Mouse (Mus musculus): Measurements from ENCODE around the gene Ttc7.
A peak's percentile ranks its signal among the peaks of the same experiment; 100 is the strongest.

The Ttc7 gene

GRCm38 (mm10) chr17:87314530-87314946, 31.9 kb downstream of the Ttc7 start:
- no peak for DNase-seq (ENCODE audit: low spot score in 2 of 2)

DNA sequence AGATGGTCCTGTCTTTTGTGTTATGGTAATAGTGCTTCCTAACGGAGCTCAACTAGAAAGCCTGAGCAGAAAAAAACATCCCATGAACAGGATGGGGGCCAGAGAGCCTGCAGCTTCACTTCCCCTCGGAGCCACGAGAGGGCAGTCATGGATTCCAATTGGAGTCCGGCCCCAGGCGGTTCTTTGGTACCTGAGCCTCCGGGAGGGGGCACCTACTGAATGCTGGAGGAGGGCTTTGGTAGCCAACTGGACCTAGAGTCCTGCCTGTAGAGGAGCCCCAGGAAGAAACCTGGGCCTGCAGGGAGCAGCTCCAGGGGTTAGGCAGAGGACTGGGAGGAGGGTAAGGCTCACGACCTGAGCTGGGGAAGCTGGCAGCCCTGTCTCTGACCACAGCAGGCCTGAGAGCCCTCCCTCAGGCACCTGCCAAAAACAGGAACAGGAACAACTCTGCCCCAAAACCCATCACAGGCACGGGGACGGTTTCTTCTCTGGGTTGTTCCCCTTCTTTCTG, 32.4 kb downstream of the Ttc7 start:
- DNase-seq (ENCODE audit: low spot score in 2 of 2), result peak; percentile 88 to 90

DNA sequence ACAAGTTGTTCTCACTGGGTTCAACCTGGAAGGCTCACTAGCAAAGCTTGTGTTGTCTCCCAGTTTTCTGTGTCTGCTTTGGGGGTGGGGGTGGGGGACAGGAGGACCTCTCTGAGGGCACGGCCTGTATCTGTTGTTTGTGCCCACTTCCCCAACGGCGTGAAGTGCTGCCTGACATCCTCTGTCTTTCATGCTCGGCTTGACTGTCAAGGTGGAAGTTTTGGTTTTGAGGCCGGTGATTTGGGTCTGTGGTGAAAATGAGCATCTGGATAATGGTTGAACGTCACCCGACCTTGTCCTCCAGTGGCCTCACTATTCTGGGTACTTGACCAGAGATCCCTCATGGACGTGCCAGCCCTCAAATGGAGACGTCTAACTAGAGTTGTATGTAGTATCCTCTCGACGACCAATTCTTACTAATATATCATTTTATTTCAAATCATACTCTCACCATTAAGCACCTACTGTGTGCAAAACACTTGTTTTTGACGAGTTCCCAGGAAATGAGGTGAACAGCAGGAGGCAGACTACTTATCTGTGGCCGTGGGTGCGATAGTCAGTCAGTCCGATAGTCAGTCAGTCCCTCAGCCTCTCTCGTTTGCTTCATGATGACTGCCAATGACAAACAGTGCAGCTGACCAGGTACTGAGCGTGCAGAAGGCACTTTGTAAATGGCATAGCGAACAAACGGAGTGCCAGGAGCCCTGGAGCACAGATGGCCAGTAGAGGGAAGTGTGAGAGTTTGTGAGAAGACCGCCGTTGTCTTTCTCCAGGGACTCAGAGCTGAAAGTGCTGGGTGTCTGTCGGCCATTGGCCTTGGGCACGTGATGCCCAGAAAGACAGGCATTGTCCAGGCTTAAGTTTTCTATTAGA, 33.4 kb downstream of the Ttc7 start:
- DNase-seq (ENCODE audit: low spot score in 2 of 2), result no peak

GRCm38 (mm10) chr17:87317271-87317670, 34.6 kb downstream of the Ttc7 start:
- DNase-seq (ENCODE audit: low spot score in 2 of 2), result no peak

DNA sequence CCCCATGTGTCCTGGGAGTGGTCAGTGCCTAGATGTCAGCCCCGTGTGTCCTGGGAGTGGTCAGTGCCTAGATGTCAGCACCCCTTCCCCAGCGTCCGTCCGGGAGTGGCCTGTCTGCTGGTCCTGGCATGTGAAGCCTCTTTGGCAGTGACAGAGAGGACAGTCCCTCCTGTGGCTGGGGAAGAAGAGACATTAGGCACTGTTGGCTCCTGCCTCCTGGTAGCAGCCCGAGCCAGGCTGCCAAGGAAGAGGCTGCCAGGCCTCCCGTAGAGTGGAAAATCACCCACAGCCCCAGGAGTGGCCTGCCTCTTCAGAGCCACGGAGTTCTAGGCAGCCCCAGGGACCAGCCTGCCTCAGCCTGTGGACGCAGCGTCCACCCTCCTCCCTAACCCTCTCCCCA, 35.3 kb downstream of the Ttc7 start:
- no peak for DNase-seq (ENCODE audit: low spot score in 2 of 2)

- DNase-seq (ENCODE audit: low spot score in 2 of 2), result no peak
Observed at GRCm38 (mm10) chr17:87321673-87322072, 39.0 kb downstream of the Ttc7 start.

- DNase-seq (ENCODE audit: low spot score in 2 of 2), result no peak
Observed at GRCm38 (mm10) chr17:87323215-87323614, 40.5 kb downstream of the Ttc7 start.

DNA sequence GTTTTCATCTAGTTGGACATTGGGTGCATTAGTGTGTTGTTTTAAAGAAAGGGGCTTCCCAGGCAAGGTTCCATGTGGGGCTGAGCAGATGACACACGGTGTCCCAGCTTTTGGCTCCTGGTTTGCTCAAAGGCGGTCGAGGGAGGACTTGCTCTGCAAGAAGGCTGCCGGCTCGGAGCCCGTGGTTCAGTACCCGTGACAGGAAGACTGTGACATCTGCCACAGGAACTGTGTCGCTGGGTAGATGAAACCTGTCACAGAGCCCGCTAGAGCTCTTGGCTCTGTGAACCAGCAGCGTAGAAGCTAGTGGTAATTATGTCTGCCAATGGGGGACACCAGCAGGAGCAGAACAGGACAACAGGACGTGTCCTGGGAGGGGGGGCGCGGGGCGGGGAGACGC, 42.8 kb downstream of the Ttc7 start:
- no peak for DNase-seq (ENCODE audit: low spot score in 2 of 2)

DNA sequence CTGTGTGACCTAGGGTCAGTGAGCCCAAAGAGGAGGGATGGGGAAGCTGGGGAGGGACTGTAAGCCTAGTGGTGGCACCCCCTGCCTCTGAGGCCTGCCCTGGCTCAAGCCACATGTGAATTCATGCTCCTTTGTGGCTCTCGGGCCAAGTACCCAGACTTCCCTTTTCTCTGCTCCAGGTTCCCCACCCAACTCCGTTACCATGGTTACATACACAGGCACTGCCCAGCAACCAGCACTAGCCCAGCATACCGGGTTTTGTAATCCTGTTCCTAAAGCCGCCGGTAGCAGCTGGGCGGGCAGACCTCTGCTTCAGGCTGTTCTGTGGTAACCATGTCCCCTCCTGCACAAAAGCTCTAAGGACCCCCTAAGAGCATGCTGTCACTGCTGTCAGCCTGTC, 44.3 kb downstream of the Ttc7 start:
- DNase-seq (ENCODE audit: low spot score in 2 of 2), result no peak

DNA sequence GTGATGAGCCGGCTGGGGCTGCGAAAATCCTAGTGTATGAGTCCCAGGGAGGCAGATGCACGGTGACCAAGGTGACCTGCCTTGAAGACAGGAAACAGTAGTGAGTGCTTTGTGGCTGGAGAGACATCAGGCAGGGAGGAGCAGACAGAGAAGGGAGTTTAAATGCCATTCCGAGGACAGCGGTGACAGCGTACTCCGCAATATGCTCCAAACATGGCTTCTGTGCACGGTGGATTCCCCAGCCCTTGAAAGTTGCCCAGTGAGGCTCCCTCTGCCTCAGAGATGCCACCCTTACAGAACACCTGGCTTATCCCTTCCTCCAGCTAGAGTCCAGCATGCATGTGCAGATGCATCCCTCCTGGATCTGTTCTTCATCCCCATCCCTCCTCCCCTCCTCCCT, 45.0 kb downstream of the Ttc7 start:
- no peak for DNase-seq (ENCODE audit: low spot score in 2 of 2)

DNA sequence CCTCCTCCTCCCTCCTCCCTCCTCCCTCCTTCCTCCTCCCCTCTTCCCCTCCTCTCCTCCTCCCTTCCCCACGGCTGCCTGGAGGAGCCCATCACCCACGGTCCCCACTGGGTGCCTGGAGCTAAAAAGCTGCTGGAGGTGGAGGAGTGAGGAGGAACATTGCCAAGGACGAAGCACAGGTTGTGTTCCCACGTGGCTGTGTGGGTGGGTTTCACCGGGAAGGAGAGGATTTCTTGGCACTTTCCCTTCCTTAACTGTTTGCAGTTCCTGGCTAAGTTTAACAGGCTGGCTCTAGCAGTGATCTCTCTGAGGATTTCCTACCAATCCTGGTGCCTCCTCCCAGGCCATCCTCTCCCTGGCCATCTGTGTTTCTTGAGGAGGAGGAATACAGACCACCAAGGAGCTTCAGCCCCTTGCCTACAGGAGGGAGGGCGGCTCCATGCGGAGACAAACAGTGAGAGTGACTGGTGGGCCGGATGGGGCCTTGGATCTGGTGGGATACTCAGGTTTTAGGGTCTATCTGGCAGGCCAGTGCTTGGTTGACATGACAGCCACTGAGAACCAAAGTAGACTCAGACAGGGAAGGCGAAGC, 45.6 kb downstream of the Ttc7 start:
- peak; percentile 60 to 70 for DNase-seq (ENCODE audit: low spot score in 2 of 2)

- no peak for DNase-seq (ENCODE audit: low spot score in 2 of 2)
Observed at GRCm38 (mm10) chr17:87329144-87329700, 46.5 kb downstream of the Ttc7 start.

DNA sequence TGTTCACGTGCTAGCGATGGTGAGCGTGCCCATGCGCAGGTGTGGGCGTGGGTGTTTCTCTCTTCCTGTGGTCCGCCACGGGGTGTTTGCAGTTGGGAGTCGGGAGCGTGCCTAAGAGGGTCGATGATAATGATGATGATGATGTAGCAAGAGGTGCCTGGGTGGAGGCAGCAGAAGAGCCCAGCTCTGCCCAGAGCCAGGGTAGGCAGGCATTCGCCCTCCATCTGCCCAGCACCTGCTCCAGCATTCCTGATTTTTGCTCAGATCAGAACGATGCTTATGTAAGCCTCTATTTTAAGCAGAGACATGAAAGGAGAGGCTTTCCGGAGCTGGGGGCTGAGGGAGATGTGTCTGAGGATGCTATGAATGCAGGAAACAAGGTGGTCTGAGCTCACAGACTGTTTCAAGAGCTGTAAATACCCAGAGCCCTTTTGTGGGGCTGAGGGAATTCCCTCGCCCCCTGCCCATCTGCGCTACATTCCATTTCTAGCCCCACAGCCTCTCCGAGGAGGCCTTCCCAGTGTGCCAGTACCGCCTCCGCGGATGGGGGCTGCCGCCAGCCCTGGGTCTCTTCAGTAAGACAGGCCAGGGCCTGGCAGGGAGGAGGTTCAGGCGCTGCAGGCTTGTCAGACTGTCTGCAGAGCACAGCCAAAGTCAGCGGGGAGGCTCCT, 47.7 kb downstream of the Ttc7 start:
- peak; percentile 65 to 76 for DNase-seq (ENCODE audit: low spot score in 2 of 2)

- DNase-seq (ENCODE audit: low spot score in 2 of 2), result no peak
Observed at GRCm38 (mm10) chr17:87330921-87331291, 48.2 kb downstream of the Ttc7 start.

DNA sequence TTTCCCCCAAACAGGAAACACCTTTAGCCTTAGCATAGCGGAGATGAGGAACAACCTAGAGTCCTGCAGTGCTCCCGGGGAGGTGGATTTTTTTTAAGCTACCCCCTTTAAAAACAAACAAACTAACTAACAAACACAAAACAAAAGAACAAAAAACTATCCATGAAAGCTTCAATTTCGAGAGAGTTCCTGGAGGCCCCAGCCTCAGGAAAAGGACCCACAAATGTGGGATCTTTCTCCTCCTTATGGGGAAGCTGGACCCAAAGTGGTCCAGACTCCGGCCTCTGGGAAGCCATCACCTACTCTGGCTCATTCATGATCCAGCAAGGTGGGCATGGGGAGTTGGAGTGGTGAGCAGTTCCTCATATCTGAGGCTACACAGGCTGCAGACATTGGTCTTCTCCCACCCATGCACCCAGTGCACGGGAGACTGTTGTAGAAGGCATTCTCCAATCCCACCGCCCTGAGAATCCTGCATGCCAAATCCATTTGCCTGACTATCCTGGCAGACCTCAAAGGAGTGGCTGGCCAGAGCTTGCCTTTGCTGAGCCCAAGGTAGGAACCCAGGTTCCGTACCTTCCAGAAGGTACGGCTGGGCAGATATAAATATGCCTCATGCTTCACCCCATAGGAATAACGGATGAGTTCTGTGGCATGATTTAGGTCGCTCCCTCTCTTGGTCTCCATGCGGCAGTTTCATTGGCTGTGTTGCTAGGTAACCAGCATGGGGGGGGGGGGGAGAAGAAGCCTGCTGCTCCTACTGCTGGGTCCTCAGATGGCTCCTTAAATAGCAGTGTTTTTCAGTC, 48.9 kb downstream of the Ttc7 start:
- no peak for DNase-seq (ENCODE audit: low spot score in 2 of 2)

GRCm38 (mm10) chr17:87332142-87332815, 49.6 kb downstream of the Ttc7 start:
- DNase-seq (ENCODE audit: low spot score in 2 of 2), result no peak

DNA sequence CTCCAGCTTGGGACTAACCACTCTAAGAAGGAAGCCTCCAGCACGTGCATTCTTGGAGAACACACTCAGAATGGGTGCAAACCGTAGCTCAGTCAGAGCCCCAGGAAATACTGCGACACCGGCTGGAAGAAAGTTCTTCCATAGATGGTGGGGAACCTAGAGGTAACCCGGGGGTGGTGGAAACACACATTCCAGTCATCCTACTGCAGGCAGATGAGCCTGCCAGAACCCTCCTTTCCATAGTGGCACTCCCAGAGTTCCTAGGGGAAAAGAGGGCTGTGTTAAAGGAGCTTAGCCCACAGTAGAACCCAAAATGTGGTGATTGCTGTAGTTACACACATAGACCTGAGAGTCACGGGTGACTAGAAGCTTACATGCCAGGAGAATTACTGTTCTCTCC, 50.2 kb downstream of the Ttc7 start:
- no peak for DNase-seq (ENCODE audit: low spot score in 2 of 2)

- no peak for DNase-seq (ENCODE audit: low spot score in 2 of 2)
Observed at GRCm38 (mm10) chr17:87334162-87334561, 51.5 kb downstream of the Ttc7 start.

DNA sequence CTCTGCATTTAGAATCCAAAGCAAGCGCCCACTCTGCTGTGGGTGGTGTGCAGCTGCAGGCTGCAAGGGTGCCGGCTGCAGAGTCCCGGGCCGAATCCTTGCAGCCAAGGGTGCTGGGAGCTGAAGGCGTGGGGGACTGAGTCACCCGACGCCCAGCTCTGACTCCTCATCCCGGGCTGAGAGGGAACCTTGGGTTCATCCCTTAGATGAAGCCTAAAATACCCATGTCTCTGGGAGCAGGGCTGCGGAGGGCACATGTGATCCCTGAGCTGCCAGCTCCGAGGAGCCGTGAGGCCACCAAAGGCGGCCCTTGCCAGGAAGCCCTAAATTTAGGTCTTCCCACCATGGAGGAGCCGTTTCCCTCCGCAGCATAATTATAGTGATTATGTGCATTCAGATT, 52.5 kb downstream of the Ttc7 start:
- DNase-seq (ENCODE audit: low spot score in 2 of 2), result no peak

DNA sequence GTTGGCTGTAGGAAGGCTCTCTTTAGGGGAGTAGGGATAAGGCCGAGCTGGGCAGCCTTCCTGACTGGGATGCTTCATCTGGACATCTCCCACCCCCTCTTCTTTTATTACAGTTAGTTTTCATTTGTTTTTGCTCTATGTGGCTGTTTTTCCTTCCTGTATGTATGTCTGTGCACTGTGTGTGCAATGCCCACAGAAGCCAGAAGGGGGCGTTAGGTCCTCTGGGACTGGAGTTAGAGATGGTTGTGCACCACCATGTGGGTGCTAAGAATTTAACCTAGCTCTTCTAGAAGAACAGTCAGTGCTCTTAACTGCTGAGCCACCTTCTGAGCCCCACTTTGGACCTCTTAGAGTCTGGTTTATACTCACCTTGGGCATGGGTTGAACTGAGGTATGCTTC, 53.0 kb downstream of the Ttc7 start:
- no peak for DNase-seq (ENCODE audit: low spot score in 2 of 2)

GRCm38 (mm10) chr17:87336910-87337309, 54.2 kb downstream of the Ttc7 start:
- no peak for DNase-seq (ENCODE audit: low spot score in 2 of 2)
